Mouse (Mus musculus) limb, embryonic 10.5 days (tissue): ENCODE results near the gene Neurod1. TPM values are rescaled to one million over a fixed set of nuclear protein-coding genes. Genes with fewer than 3 reads are reported as not detected.

Experiments used
- DNase-seq: peaks from one replicate; pipeline ENCODE4 v3.0.0-alpha.2; 2017; ENCODE audit warnings: low spot score
- H3K27ac ChIP-seq: fragments of 300-500 bp; sonication (generic); 2 replicates; pipeline ENCODE4 v1.5.1; 2016; ENCODE audit warnings: mild to moderate bottlenecking
- H3K27me3 ChIP-seq: fragments of 300-500 bp; sonication (generic); 2 replicates; pipeline ENCODE4 v1.6.1; 2016; ENCODE audit warnings: low read depth, mild to moderate bottlenecking; ENCODE audit not compliant: poor library complexity, severe bottlenecking
- H3K36me3 ChIP-seq: fragments of 300-500 bp; sonication (generic); 2 replicates; pipeline ENCODE4 v1.6.1; 2016; ENCODE audit warnings: mild to moderate bottlenecking, moderate library complexity
- H3K4me1 ChIP-seq: fragments of 300-500 bp; sonication (generic); 2 replicates; pipeline ENCODE4 v1.6.1; 2016
- H3K4me3 ChIP-seq: fragments of 300-500 bp; sonication (generic); 2 replicates; pipeline ENCODE4 v1.5.1; 2016; ENCODE audit warnings: mild to moderate bottlenecking, moderate library complexity
- H3K9me3 ChIP-seq: fragments of 300-500 bp; sonication (generic); replicated peaks from 2 replicates; pipeline ENCODE4 v1.6.1; 2016; ENCODE audit warnings: mild to moderate bottlenecking
- WGBS: fragments of 180-500 bp; shearing (Covaris S2); methylation state at CpG from one replicate; pipeline ENCODE4 v1.1.7; 2016; 5-methylcytosine and 5-hydroxymethylcytosine counted together
- polyA plus RNA-seq: library from polyadenylated mRNA; unstranded; fragments of >200 nt; fragmentation: Nextera tagmentation; extraction: Ambion mirVana; gene quantifications from 2 replicates; pipeline ENCODE4 v1.2.1, GENCODE M21; 2016

The Neurod1 gene
- polyA plus RNA-seq, 1 experiment from 2014 or later, result not detected

- H3K36me3 ChIP-seq, result no peaks in the 10 kb centered on the region
- H3K4me3 ChIP-seq, result no peak overlapping the region
- H3K4me1 ChIP-seq, result peaks cover 34% of the 10 kb centered on the region
- no peak overlapping the region for H3K27ac ChIP-seq
- no peak for DNase-seq
- peaks cover 90% of the 10 kb centered on the region for H3K27me3 ChIP-seq
- H3K9me3 ChIP-seq, result no peaks in the 10 kb centered on the region
- 12% methylated on average over 15 of the region's 15 CpGs for WGBS
Measured at GRCm38 (mm10) chr2:79454786-79455446, 1.6 kb downstream of the Neurod1 start.

GRCm38 (mm10) chr2:79453901-79454781 lies 2.4 kb downstream of the Neurod1 start:
- no peak overlapping the region for H3K27ac ChIP-seq

GRCm38 (mm10) chr2:79451438-79451837 lies 5.1 kb downstream of the Neurod1 start:
- Histone ChIP-seq H3K36me3 (no peaks in the 10 kb centered on the region), H3K27ac (no peak overlapping the region), H3K4me1 (peaks cover 12% of the 10 kb centered on the region), H3K9me3 (no peaks in the 10 kb centered on the region), H3K4me3 (no peak overlapping the region), H3K27me3 (peaks cover 55% of the 10 kb centered on the region)
- WGBS, result 56% methylated on average over 5 of the region's 5 CpGs
- no peak for DNase-seq

More at GRCm38 (mm10) chr2:79453901-79454781, 2.4 kb downstream of the Neurod1 start:
- Histone ChIP-seq H3K4me3 (peak overlapping the region; percentile 41), H3K27me3 (peaks cover 82% of the 10 kb centered on the region), H3K4me1 (peaks cover 26% of the 10 kb centered on the region), H3K36me3 (no peaks in the 10 kb centered on the region), H3K9me3 (no peaks in the 10 kb centered on the region)
- peak; percentile 94 for DNase-seq
- 4% methylated on average over 55 of the region's 55 CpGs for WGBS

- DNase-seq, result no peak
- Histone ChIP-seq H3K27me3 (peaks cover 49% of the 10 kb centered on the region), H3K36me3 (no peaks in the 10 kb centered on the region), H3K4me1 (peaks cover 10% of the 10 kb centered on the region), H3K4me3 (no peak overlapping the region), H3K9me3 (no peaks in the 10 kb centered on the region), H3K27ac (no peak overlapping the region)
- 81% methylated on average over 4 of the region's 4 CpGs for WGBS
Measured at GRCm38 (mm10) chr2:79450684-79451394, 5.7 kb downstream of the Neurod1 start.

GRCm38 (mm10) chr2:79449371-79449770 lies 7.2 kb downstream of the Neurod1 start:
- Histone ChIP-seq H3K36me3 (no peaks in the 10 kb centered on the region), H3K9me3 (no peaks in the 10 kb centered on the region), H3K4me1 (peaks cover 7% of the 10 kb centered on the region), H3K4me3 (no peak overlapping the region), H3K27ac (no peak overlapping the region), H3K27me3 (peaks cover 34% of the 10 kb centered on the region)
- no peak for DNase-seq
- WGBS, result 80% methylated on average over 4 of the region's 4 CpGs

GRCm38 (mm10) chr2:79447198-79447597 lies 9.4 kb downstream of the Neurod1 start:
- peaks cover 13% of the 10 kb centered on the region for H3K27me3 ChIP-seq
- H3K27ac ChIP-seq, result no peak overlapping the region
- 76% methylated on average over 1 of the region's 1 CpGs for WGBS
- H3K36me3 ChIP-seq, result no peaks in the 10 kb centered on the region
- H3K4me1 ChIP-seq, result no peaks in the 10 kb centered on the region
- DNase-seq, result no peak
- H3K9me3 ChIP-seq, result no peaks in the 10 kb centered on the region
- no peak overlapping the region for H3K4me3 ChIP-seq

GRCm38 (mm10) chr2:79443861-79444620 lies 12.5 kb downstream of the Neurod1 start:
- Histone ChIP-seq H3K9me3 (no peaks in the 10 kb centered on the region), H3K4me1 (no peaks in the 10 kb centered on the region), H3K36me3 (no peaks in the 10 kb centered on the region), H3K27me3 (no peaks in the 10 kb centered on the region), H3K4me3 (no peak overlapping the region), H3K27ac (no peak overlapping the region)
- WGBS, result 88% methylated on average over 3 of the region's 3 CpGs
- no peak for DNase-seq

- no peaks in the 10 kb centered on the region for H3K36me3 ChIP-seq
- H3K27ac ChIP-seq, result no peak overlapping the region
- WGBS, result 97% methylated on average over 2 of the region's 2 CpGs
- no peaks in the 10 kb centered on the region for H3K27me3 ChIP-seq
- no peaks in the 10 kb centered on the region for H3K4me1 ChIP-seq
- H3K4me3 ChIP-seq, result no peak overlapping the region
- no peaks in the 10 kb centered on the region for H3K9me3 ChIP-seq
- DNase-seq, result no peak
Measured at GRCm38 (mm10) chr2:79443401-79443800, 13.2 kb downstream of the Neurod1 start.

GRCm38 (mm10) chr2:79442906-79443305 lies 13.6 kb downstream of the Neurod1 start:
- no peaks in the 10 kb centered on the region for H3K36me3 ChIP-seq
- 82% methylated on average over 6 of the region's 6 CpGs for WGBS
- no peak overlapping the region for H3K4me3 ChIP-seq
- no peak overlapping the region for H3K27ac ChIP-seq
- no peaks in the 10 kb centered on the region for H3K9me3 ChIP-seq
- no peak for DNase-seq
- H3K4me1 ChIP-seq, result no peaks in the 10 kb centered on the region
- no peaks in the 10 kb centered on the region for H3K27me3 ChIP-seq

- H3K4me3 ChIP-seq, result no peak overlapping the region
- DNase-seq, result no peak
- no peaks in the 10 kb centered on the region for H3K36me3 ChIP-seq
- no peaks in the 10 kb centered on the region for H3K9me3 ChIP-seq
- no peaks in the 10 kb centered on the region for H3K4me1 ChIP-seq
- H3K27ac ChIP-seq, result no peak overlapping the region
- H3K27me3 ChIP-seq, result no peaks in the 10 kb centered on the region
- WGBS, result 94% methylated on average over 2 of the region's 2 CpGs
Measured at GRCm38 (mm10) chr2:79442227-79442626, 14.3 kb downstream of the Neurod1 start.

GRCm38 (mm10) chr2:79430061-79430460 lies 26.5 kb downstream of the Neurod1 start:
- no peak overlapping the region for H3K4me3 ChIP-seq
- no peak overlapping the region for H3K27ac ChIP-seq
- no peaks in the 10 kb centered on the region for H3K9me3 ChIP-seq
- peaks cover 25% of the 10 kb centered on the region for H3K4me1 ChIP-seq
- H3K27me3 ChIP-seq, result peaks cover 23% of the 10 kb centered on the region; the same call in 1 of the 2 replicates
- H3K36me3 ChIP-seq, result no peaks in the 10 kb centered on the region
- DNase-seq, result no peak

- peaks cover 25% of the 10 kb centered on the region; the same call in 1 of the 2 replicates for H3K27me3 ChIP-seq
- no peaks in the 10 kb centered on the region for H3K36me3 ChIP-seq
- no peaks in the 10 kb centered on the region for H3K9me3 ChIP-seq
- 10% methylated on average over 6 of the region's 6 CpGs for WGBS
- no peak for DNase-seq
- no peak overlapping the region for H3K4me3 ChIP-seq
- peaks cover 25% of the 10 kb centered on the region for H3K4me1 ChIP-seq
- no peak overlapping the region for H3K27ac ChIP-seq
Measured at GRCm38 (mm10) chr2:79429650-79430049, 26.9 kb downstream of the Neurod1 start.
